Mouse (Mus musculus) kidney, postnatal 0 days (tissue): ENCODE data around the gene Best1. TPM values are rescaled to one million over a fixed set of nuclear protein-coding genes. Genes with fewer than 3 reads are reported as not detected.

Experiments
- ATAC-seq: fragments of 200-750 bp; cut with Nextera tagmentation; replicated peaks from 2 replicates; pipeline ENCODE4 v1.8.0; 2017; ENCODE audit warnings: low read depth, moderate number of reproducible peaks, moderate TSS enrichment, moderate library complexity; ENCODE audit not compliant: low FRiP score
- DNase-seq: peaks from one replicate; pipeline ENCODE4 v3.0.0-alpha.2; 2016; ENCODE audit warnings: low spot score
- H3K27ac ChIP-seq: fragments of 300-500 bp; sonication (generic); 2 replicates; pipeline ENCODE4 v1.5.1; 2014; ENCODE audit warnings: mild to moderate bottlenecking
- H3K27me3 ChIP-seq: fragments of 300-500 bp; sonication (generic); 2 replicates; pipeline ENCODE4 v1.6.1; 2014; ENCODE audit warnings: low read length, mixed read lengths; ENCODE audit not compliant: insufficient read depth
- H3K36me3 ChIP-seq: fragments of 300-500 bp; sonication (generic); 2 replicates; pipeline ENCODE4 v1.6.1; 2014; ENCODE audit warnings: low read length, mixed read lengths; ENCODE audit not compliant: insufficient read depth
- H3K4me1 ChIP-seq: fragments of 300-500 bp; sonication (generic); replicated peaks from 2 replicates; pipeline ENCODE4 v1.6.1; 2014; ENCODE audit warnings: antibody characterized with exemption, low read length, mixed read lengths; ENCODE audit not compliant: insufficient read depth
- H3K4me2 ChIP-seq: fragments of 300-500 bp; sonication (generic); 2 replicates; pipeline ENCODE4 v1.6.1; 2014; ENCODE audit warnings: mild to moderate bottlenecking, low read length, moderate library complexity, mixed read lengths
- H3K4me3 ChIP-seq: fragments of 300-500 bp; sonication (generic); replicated peaks from 2 replicates; pipeline ENCODE4 v1.5.1; 2014; ENCODE audit warnings: low read depth, low read length
- H3K9ac ChIP-seq: fragments of 300-500 bp; sonication (generic); 2 replicates; pipeline ENCODE4 v1.6.1; 2014; ENCODE audit warnings: low read depth, low read length
- H3K9me3 ChIP-seq: fragments of 300-500 bp; sonication (generic); replicated peaks from 2 replicates; pipeline ENCODE4 v1.6.1; 2016; ENCODE audit warnings: low read length, inconsistent platforms, mixed read lengths
- CTCF ChIP-seq: IDR thresholded peaks from 2 replicates; pipeline ENCODE4 v1.5.1; 2016; ENCODE audit warnings: antibody characterized with exemption, low read depth, mild to moderate bottlenecking, moderate library complexity
- WGBS: fragments of 180-500 bp; shearing (Covaris S2); extraction: QIAGEN DNeasy Blood & Tissue Kit; methylation state at CpG from one replicate; pipeline ENCODE4 v1.1.7; 2014; 5-methylcytosine and 5-hydroxymethylcytosine counted together
- polyA plus RNA-seq: library from polyadenylated mRNA; unstranded; fragments of >200 nt; fragmentation: Nextera tagmentation; extraction: Ambion mirVana; gene quantifications from 2 replicates; pipeline ENCODE4 v1.2.1, GENCODE M21; 2015

Best1 gene
- polyA plus RNA-seq, 1 experiment from 2014 or later = 3.3 TPM

DNA sequence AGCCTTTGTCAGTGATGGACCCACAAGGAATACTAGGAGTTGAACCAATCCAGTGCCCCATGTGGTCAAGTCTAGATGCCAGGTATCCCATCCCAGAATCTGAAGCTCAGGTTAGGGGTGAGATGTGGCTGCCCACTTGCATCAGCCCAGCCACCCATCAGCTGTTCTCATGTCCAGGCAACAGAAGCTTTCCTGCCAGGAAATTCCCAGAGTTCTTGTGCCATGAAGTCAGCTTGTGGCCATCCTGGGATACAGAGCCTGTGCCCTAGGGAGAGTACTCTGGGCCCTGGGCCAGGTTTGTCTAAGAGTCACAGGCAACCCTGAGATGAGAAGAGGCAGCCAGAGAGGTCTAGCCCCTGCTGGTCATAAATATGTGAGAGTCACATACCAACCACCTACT is 42.2 kb upstream of the Best1 start:
- no peaks in the 10 kb centered on the region for H3K9me3 ChIP-seq
- TF ChIP-seq CTCF = no peak
- no peaks in the 10 kb centered on the region for H3K36me3 ChIP-seq
- H3K27me3 ChIP-seq = no peaks in the 10 kb centered on the region
- H3K27ac ChIP-seq = no peak overlapping the region
- H3K9ac ChIP-seq = no peak overlapping the region
- DNase-seq = no peak
- no peak for ATAC-seq
- no peak overlapping the region for H3K4me3 ChIP-seq
- peak overlapping the region; percentile 67; the same call in 1 of the 2 replicates for H3K4me2 ChIP-seq
- peaks cover 12% of the 10 kb centered on the region; the same call in 1 of the 2 replicates for H3K4me1 ChIP-seq

DNA sequence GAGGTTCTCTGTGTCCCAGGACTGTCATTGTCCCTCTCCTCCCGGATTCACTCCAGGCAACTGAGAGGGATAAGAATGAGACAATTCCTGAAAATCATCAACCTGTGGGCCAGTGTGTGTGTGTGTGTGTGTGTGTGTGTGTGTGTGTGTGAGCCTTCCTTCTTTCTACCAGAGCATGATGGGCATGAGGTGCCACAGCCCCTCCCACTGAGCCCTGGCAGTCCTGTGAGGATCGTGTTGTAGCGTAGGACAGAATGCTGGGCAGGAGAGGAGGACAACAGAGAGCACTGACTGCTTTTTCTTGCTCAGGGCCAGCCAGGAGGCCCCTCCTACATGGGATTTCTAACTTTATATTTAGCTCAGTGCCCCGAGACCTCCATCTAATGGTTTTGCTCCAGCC is 41.4 kb upstream of the Best1 start:
- peak overlapping the region; percentile 16; the same call in 1 of the 2 replicates for H3K27ac ChIP-seq
- peaks cover 12% of the 10 kb centered on the region; the same call in 1 of the 2 replicates for H3K4me1 ChIP-seq
- no peaks in the 10 kb centered on the region for H3K27me3 ChIP-seq
- peak overlapping the region; percentile 67 for H3K4me2 ChIP-seq
- DNase-seq = no peak
- TF ChIP-seq CTCF = no peak
- no peak overlapping the region for H3K9ac ChIP-seq
- H3K9me3 ChIP-seq = no peaks in the 10 kb centered on the region
- WGBS = 80% methylated on average over 4 of the region's 4 CpGs
- ATAC-seq = no peak
- peak overlapping the region; percentile 40; the same call in 1 of the 2 replicates for H3K4me3 ChIP-seq
- H3K36me3 ChIP-seq = no peaks in the 10 kb centered on the region

DNA sequence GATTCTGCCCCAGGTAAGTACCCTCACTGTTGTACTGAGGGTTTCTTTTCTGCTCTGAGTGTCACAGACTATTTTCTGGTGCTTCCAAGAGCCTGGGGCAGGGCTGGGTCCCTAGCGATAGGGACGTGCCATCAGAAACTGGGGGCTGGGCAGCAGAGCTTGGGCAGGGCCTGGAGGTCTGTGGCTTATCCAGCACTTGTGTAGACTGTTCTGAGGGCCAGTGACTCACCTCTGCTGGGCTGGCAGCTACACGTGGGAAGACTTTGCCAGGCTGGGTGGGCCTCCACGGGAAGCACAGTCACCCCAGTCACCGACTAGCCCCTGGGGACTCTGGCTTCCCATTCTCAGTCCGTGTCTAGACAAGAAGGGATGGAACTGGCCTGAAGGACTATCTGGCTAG is 40.8 kb upstream of the Best1 start:
- no peak for TF ChIP-seq CTCF
- no peak for ATAC-seq

DNA sequence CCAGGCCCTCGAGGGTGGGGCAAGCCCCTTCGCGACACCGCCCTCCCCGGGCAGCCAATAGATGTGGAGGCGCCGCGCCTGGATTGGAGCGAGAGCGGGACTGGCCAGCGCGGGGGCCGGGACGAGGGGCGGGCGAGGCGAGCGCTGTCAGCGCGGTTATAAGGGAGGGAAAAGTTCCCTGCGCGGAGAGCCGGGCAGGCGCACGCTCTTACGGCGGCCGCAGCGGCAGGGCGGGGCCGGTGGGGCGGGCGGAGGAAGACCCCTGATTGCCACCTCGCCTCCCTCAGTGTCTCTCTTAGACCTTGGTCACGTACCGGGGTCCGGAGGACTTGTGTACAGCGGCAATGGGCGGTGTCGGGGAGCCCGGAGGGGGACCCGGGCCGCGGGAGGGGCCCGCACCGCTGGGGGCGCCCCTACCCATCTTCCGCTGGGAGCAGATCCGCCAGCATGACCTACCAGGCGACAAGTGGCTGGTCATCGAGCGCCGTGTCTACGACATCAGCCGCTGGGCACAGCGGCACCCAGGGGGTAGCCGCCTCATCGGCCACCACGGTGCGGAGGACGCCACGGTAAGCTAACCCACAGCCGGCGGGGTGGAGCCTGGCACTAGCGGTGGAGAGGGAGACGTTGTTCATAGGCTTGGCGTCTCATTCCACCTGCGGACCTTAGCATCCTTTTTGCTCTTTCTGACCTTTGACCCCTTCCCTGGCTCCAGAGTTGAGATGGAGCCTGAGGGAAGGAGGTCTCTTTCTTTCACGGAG is 40.1 kb upstream of the Best1 start, which contains the start of gene Fads3:
Gene Fads3, plus strand, starts transcription at position 182 of the 761 bp plus-strand sequence.
- ATAC-seq (peak; percentile 74), DNase-seq (peak; percentile 88)
- peak; percentile 17 for TF ChIP-seq CTCF
- Histone ChIP-seq H3K27me3 (no peaks in the 10 kb centered on the region), H3K36me3 (no peaks in the 10 kb centered on the region), H3K4me1 (peaks cover 12% of the 10 kb centered on the region; the same call in 1 of the 2 replicates), H3K9me3 (no peaks in the 10 kb centered on the region), H3K4me3 (peak within 1 kb of the TSS; percentile 40), H3K4me2 (peak within 1 kb of the TSS; percentile 67), H3K9ac (peak within 1 kb of the TSS; percentile 59), H3K27ac (no peak within 1 kb of the TSS)
- under 1% methylated on average over 62 of the region's 69 CpGs for WGBS

More for the DNA sequence above, 40.8 kb upstream of the Best1 start:
- Histone ChIP-seq H3K9ac (peak overlapping the region; percentile 59; the same call in 1 of the 2 replicates), H3K27ac (no peak overlapping the region), H3K27me3 (no peaks in the 10 kb centered on the region), H3K4me1 (peaks cover 12% of the 10 kb centered on the region; the same call in 1 of the 2 replicates), H3K36me3 (no peaks in the 10 kb centered on the region), H3K9me3 (no peaks in the 10 kb centered on the region), H3K4me3 (peak overlapping the region; percentile 40), H3K4me2 (peak overlapping the region; percentile 67)
- no peak for DNase-seq
- WGBS = 48% methylated on average over 6 of the region's 6 CpGs

DNA sequence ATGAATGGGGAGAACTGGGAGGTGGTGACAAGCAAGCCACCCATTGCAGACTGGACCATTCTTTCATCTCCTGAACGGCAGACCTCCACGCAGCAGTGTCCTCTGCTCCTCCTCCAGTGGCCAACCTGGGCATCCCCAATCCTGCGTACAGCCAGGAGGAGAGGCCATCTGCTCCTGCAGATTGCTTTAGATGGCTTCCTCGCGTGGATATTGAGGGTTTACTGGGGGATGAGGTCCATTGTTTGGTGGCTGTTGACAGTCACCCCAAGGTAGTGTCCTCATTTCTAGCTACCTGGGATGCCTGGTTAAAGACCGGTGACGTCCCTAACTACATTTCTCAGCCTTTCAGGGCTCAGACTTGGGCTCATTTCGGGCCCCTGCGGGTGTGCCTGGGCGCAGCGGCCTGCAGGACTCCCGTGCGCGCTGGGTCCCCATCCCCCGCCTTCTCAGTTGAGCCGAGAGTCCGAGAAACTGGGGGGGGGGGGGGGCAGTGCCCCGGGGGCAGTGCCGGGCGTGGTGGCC is 39.5 kb upstream of the Best1 start:
- H3K27me3 ChIP-seq = no peaks in the 10 kb centered on the region
- no peak overlapping the region for H3K27ac ChIP-seq

DNA sequence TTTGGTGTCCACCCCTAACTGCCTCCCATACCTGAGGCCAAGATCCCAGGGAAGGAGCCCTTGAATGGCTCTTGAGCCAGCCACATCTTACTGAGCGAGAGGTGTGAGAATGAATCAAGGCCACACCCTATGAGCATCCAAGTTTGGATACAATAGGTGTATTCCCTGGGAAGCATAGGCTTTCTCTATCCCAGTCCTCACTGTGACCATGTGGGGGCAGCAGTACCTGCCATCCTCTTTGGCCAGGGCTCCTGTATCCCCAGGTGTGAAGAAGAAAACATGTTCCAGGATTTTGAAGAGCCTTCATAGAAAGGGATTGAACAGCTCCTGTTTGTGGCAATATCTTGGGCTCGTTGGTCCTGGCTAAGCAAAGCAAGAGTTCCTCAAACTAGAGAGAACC is 38.2 kb upstream of the Best1 start:
- WGBS = 90% methylated on average over 2 of the region's 2 CpGs
- DNase-seq = peak; percentile 36
- H3K9me3 ChIP-seq = no peaks in the 10 kb centered on the region

More for the DNA sequence above, 39.5 kb upstream of the Best1 start:
- Histone ChIP-seq H3K36me3 (no peaks in the 10 kb centered on the region), H3K9me3 (no peaks in the 10 kb centered on the region), H3K4me1 (peaks cover 12% of the 10 kb centered on the region; the same call in 1 of the 2 replicates), H3K9ac (peak overlapping the region; percentile 59), H3K4me3 (peak overlapping the region; percentile 40), H3K4me2 (peak overlapping the region; percentile 67)
- ATAC-seq (no peak; the same call in 1 of the 2 replicates), DNase-seq (no peak)
- no peak for TF ChIP-seq CTCF
- WGBS = 10% methylated on average over 19 of the region's 20 CpGs

More for the DNA sequence above, 38.2 kb upstream of the Best1 start:
- ATAC-seq = no peak
- no peaks in the 10 kb centered on the region for H3K36me3 ChIP-seq
- H3K4me2 ChIP-seq = no peak overlapping the region
- TF ChIP-seq CTCF = peak; percentile 71
- no peaks in the 10 kb centered on the region for H3K27me3 ChIP-seq
- no peak overlapping the region for H3K4me3 ChIP-seq
- H3K9ac ChIP-seq = no peak overlapping the region
- H3K27ac ChIP-seq = no peak overlapping the region
- peaks cover 12% of the 10 kb centered on the region; the same call in 1 of the 2 replicates for H3K4me1 ChIP-seq
